Mouse (Mus musculus) kidney, postnatal 0 days (tissue): ENCODE measurements around the gene Zfp949. TPM values are rescaled to one million over a fixed set of nuclear protein-coding genes. Genes with fewer than 3 reads are reported as not detected.

Experiments
- ATAC-seq: fragments of 200-750 bp; cut with Nextera tagmentation; replicated peaks from 2 replicates; pipeline ENCODE4 v1.8.0; 2017; ENCODE audit warnings: low read depth, moderate number of reproducible peaks, moderate TSS enrichment, moderate library complexity; ENCODE audit not compliant: low FRiP score
- DNase-seq: peaks from one replicate; pipeline ENCODE4 v3.0.0-alpha.2; 2016; ENCODE audit warnings: low spot score
- H3K27ac ChIP-seq: fragments of 300-500 bp; sonication (generic); 2 replicates; pipeline ENCODE4 v1.5.1; 2014; ENCODE audit warnings: mild to moderate bottlenecking
- H3K27me3 ChIP-seq: fragments of 300-500 bp; sonication (generic); 2 replicates; pipeline ENCODE4 v1.6.1; 2014; ENCODE audit warnings: low read length, mixed read lengths; ENCODE audit not compliant: insufficient read depth
- H3K36me3 ChIP-seq: fragments of 300-500 bp; sonication (generic); 2 replicates; pipeline ENCODE4 v1.6.1; 2014; ENCODE audit warnings: low read length, mixed read lengths; ENCODE audit not compliant: insufficient read depth
- H3K4me1 ChIP-seq: fragments of 300-500 bp; sonication (generic); replicated peaks from 2 replicates; pipeline ENCODE4 v1.6.1; 2014; ENCODE audit warnings: antibody characterized with exemption, low read length, mixed read lengths; ENCODE audit not compliant: insufficient read depth
- H3K4me2 ChIP-seq: fragments of 300-500 bp; sonication (generic); 2 replicates; pipeline ENCODE4 v1.6.1; 2014; ENCODE audit warnings: mild to moderate bottlenecking, low read length, moderate library complexity, mixed read lengths
- H3K4me3 ChIP-seq: fragments of 300-500 bp; sonication (generic); replicated peaks from 2 replicates; pipeline ENCODE4 v1.5.1; 2014; ENCODE audit warnings: low read depth, low read length
- H3K9ac ChIP-seq: fragments of 300-500 bp; sonication (generic); 2 replicates; pipeline ENCODE4 v1.6.1; 2014; ENCODE audit warnings: low read depth, low read length
- H3K9me3 ChIP-seq: fragments of 300-500 bp; sonication (generic); replicated peaks from 2 replicates; pipeline ENCODE4 v1.6.1; 2016; ENCODE audit warnings: low read length, inconsistent platforms, mixed read lengths
- CTCF ChIP-seq: IDR thresholded peaks from 2 replicates; pipeline ENCODE4 v1.5.1; 2016; ENCODE audit warnings: antibody characterized with exemption, low read depth, mild to moderate bottlenecking, moderate library complexity
- WGBS: fragments of 180-500 bp; shearing (Covaris S2); extraction: QIAGEN DNeasy Blood & Tissue Kit; methylation state at CpG from one replicate; pipeline ENCODE4 v1.1.7; 2014; 5-methylcytosine and 5-hydroxymethylcytosine counted together
- polyA plus RNA-seq: library from polyadenylated mRNA; unstranded; fragments of >200 nt; fragmentation: Nextera tagmentation; extraction: Ambion mirVana; gene quantifications from 2 replicates; pipeline ENCODE4 v1.2.1, GENCODE M21; 2015

Zfp949 gene
- polyA plus RNA-seq, 1 experiment from 2014 or later, result 9.7 TPM

DNA sequence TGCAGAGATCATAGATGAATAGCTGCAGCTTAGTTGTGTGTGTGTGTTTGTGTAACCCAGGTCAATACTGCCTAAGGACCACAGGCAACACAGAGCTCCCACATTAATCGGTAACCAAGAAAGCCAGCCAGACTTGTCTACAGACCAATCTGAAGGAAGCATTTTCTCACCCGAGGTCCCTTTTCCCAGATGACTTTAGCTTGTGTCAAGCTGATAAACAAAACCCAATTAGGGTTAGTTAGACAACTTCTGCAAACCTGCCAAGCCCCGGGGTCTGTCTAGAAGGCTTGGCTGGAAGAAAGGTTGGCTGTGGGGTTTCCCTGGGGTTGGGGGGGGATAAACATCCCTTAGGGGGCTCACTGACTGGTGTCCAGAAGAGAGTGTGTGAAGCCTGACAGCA, 23.0 kb upstream of the Zfp949 start:
- Histone ChIP-seq H3K36me3 (no peaks in the 10 kb centered on the region), H3K9me3 (no peaks in the 10 kb centered on the region), H3K4me3 (no peak overlapping the region), H3K4me2 (no peak overlapping the region), H3K27ac (no peak overlapping the region), H3K27me3 (no peaks in the 10 kb centered on the region), H3K9ac (no peak overlapping the region), H3K4me1 (no peaks in the 10 kb centered on the region)
- no peak for ATAC-seq
- no peak for TF ChIP-seq CTCF
- 56% methylated on average over 3 of the region's 3 CpGs for WGBS
- DNase-seq, result no peak

DNA sequence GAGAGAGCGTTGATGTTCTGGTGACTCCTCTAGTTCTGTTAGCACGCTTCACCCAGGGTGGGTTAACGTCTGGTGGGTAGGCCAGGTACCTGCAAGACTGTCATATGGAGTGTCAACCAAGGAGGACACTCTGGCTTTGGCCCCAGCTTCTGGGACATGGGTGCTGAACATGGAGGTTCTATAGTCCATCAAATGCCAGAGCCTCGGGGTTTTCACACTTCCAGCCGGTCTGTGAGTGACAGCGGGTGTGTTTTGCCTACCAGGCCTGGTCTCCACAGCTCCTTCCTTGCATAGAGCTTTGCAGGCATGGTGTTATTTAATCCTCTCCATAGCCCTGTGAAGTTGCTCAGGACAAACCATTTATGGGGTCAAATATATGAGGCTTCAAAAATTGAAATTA, 22.5 kb upstream of the Zfp949 start:
- no peak overlapping the region for H3K4me3 ChIP-seq
- no peaks in the 10 kb centered on the region for H3K4me1 ChIP-seq
- no peak overlapping the region for H3K27ac ChIP-seq
- no peak for TF ChIP-seq CTCF
- H3K9ac ChIP-seq, result no peak overlapping the region
- H3K9me3 ChIP-seq, result no peaks in the 10 kb centered on the region
- H3K36me3 ChIP-seq, result no peaks in the 10 kb centered on the region
- ATAC-seq, result no peak
- H3K27me3 ChIP-seq, result no peaks in the 10 kb centered on the region
- 89% methylated on average over 6 of the region's 6 CpGs for WGBS
- DNase-seq, result no peak
- no peak overlapping the region for H3K4me2 ChIP-seq

DNA sequence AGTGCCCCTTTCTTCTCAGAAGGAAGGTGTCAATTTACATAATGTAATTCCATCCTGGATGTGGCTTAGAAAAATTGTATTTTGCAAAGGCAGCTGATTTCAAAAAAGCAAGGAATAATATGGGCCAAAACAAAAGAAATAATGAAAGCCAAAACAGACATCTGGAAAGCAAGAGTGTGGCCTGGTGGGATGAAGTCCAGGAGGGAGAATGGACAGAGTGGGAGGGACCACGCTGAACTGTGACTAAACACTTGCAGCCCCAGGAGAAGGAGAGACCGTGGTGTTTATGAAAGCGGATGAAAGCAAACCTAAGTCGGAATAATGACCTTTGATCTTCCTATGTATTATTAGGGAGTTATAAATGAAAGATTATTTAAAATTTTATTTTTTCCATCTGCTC, 19.9 kb upstream of the Zfp949 start:
- no peaks in the 10 kb centered on the region for H3K9me3 ChIP-seq
- H3K27ac ChIP-seq, result no peak overlapping the region
- no peaks in the 10 kb centered on the region for H3K27me3 ChIP-seq
- no peaks in the 10 kb centered on the region for H3K4me1 ChIP-seq
- ATAC-seq, result no peak
- no peak overlapping the region for H3K9ac ChIP-seq
- H3K4me3 ChIP-seq, result no peak overlapping the region
- H3K4me2 ChIP-seq, result no peak overlapping the region
- TF ChIP-seq CTCF, result no peak
- H3K36me3 ChIP-seq, result no peaks in the 10 kb centered on the region
- 72% methylated on average over 4 of the region's 4 CpGs for WGBS
- no peak for DNase-seq

DNA sequence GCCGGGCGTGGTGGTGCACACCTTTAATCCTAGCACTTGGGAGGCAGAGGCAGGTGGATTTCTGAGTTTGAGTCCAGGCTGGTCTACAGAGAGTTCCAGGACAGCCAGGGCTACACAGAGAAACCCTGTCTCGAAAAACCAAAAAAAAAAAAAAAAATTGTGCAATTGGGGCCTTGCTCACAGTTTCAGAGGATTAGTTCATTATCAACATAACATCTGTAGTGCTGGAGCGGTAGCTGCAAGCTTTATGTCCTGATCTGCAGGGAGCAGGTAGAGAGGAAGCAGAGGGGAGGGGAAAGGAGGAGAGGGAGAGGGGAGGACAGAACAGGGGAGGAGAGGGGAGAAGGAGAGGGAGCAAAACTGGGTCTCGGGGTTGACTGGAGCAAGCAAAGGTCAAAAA, 19.1 kb upstream of the Zfp949 start:
- H3K4me1 ChIP-seq, result no peaks in the 10 kb centered on the region
- ATAC-seq (no peak), DNase-seq (no peak)
- WGBS, result 83% methylated on average over 5 of the region's 5 CpGs
- TF ChIP-seq CTCF, result no peak
- no peak overlapping the region for H3K4me3 ChIP-seq
- no peak overlapping the region for H3K4me2 ChIP-seq
- H3K27me3 ChIP-seq, result no peaks in the 10 kb centered on the region
- no peaks in the 10 kb centered on the region for H3K9me3 ChIP-seq
- no peak overlapping the region for H3K27ac ChIP-seq
- H3K36me3 ChIP-seq, result no peaks in the 10 kb centered on the region
- no peak overlapping the region for H3K9ac ChIP-seq

DNA sequence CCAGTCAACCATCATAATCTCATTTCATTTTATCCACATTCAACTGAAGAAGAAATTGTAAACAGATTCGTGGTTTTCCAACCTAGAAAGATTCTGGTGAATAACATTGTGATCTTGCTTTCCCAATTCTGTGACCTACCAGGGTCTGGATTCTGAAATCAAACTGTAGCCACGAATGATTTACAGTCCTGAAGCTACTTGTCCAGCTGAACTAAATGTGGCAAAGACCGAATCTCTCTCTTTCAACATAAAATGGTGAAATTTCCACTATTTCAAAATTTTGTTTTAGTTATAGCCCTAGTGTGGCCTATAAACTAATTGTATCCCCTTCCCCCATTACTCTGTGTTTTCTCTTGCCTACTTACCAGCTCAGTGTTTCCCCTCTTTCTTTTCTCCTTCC, 18.2 kb upstream of the Zfp949 start:
- no peak for DNase-seq
- no peak for TF ChIP-seq CTCF

DNA sequence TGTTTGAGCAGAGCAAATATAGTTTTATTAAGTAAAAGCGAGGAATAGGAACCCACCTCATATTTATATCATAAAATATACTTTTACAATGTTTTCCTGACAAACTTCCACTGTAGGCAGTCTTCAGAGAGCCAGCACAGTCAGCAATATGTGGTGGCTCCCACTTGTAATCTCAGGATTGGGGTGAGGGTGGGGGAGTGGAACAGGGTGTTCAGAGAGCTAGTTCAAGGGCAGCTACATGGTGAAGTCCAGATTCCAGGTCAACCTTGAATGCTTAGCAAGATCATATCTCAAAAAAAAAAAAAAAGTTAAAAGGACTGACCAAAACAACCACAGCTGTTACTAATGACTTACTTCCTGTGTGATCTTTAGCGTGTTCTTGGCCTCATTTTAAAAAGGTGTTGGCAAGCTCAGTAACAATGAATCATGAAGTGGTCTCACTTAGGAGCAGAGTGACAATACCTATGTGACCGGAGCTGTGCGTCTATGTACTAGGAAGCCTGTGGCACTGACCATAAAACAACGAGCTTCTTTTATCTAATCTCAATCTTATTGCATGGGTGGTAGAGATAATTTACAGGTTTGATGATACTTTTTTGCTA, 17.7 kb upstream of the Zfp949 start:
- DNase-seq (no peak), ATAC-seq (no peak)
- no peak for TF ChIP-seq CTCF
- H3K4me2 ChIP-seq, result no peak overlapping the region
- H3K27me3 ChIP-seq, result no peaks in the 10 kb centered on the region
- no peak overlapping the region for H3K4me3 ChIP-seq
- H3K27ac ChIP-seq, result no peak overlapping the region
- 48% methylated on average over 5 of the region's 5 CpGs for WGBS
- H3K9me3 ChIP-seq, result no peaks in the 10 kb centered on the region
- no peaks in the 10 kb centered on the region for H3K36me3 ChIP-seq
- H3K9ac ChIP-seq, result no peak overlapping the region
- H3K4me1 ChIP-seq, result no peaks in the 10 kb centered on the region

More for the DNA sequence above, 18.2 kb upstream of the Zfp949 start:
- H3K4me1 ChIP-seq, result no peaks in the 10 kb centered on the region
- no peaks in the 10 kb centered on the region for H3K36me3 ChIP-seq
- WGBS, result 83% methylated on average over 3 of the region's 3 CpGs
- H3K27ac ChIP-seq, result no peak overlapping the region
- H3K9ac ChIP-seq, result no peak overlapping the region
- no peaks in the 10 kb centered on the region for H3K27me3 ChIP-seq
- no peaks in the 10 kb centered on the region for H3K9me3 ChIP-seq
- no peak overlapping the region for H3K4me3 ChIP-seq
- ATAC-seq, result no peak
- no peak overlapping the region for H3K4me2 ChIP-seq

DNA sequence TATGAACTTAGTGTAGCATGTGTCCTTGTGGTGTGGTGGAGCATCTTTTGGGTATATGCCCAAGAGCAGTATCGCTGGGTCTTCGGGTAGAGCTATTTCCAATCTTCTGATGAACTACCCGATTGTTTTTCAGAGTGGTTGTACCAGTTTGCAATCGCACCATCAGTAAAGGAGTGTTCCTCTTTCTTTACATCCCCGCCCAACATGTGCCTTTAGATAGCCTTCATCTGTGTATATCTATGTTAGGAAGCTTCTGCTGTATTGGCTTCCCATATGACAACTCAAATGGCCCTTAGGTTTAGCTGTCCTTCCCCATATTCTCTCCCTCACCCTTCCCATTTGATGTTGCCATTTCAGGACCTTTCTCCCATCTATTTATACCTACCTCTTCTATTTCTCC, 13.7 kb upstream of the Zfp949 start:
- no peak for TF ChIP-seq CTCF
- no peak for ATAC-seq

More for the DNA sequence above, 13.7 kb upstream of the Zfp949 start:
- no peak overlapping the region for H3K4me2 ChIP-seq
- H3K27me3 ChIP-seq, result no peaks in the 10 kb centered on the region
- no peak overlapping the region for H3K9ac ChIP-seq
- DNase-seq, result no peak
- WGBS, result 87% methylated on average over 5 of the region's 5 CpGs
- H3K9me3 ChIP-seq, result no peaks in the 10 kb centered on the region
- no peak overlapping the region for H3K27ac ChIP-seq
- H3K4me1 ChIP-seq, result no peaks in the 10 kb centered on the region
- H3K4me3 ChIP-seq, result no peak overlapping the region
- no peaks in the 10 kb centered on the region for H3K36me3 ChIP-seq
